Mouse (Mus musculus) intestine, postnatal 0 days (tissue): ENCODE measurements around the gene Gjb6. TPM values are rescaled to one million over a fixed set of nuclear protein-coding genes. Genes with fewer than 3 reads are reported as not detected.

ENCODE experiments used
- ATAC-seq: fragments of 200-750 bp; cut with Nextera tagmentation; 2 replicates; pipeline ENCODE4 v1.8.0; 2017; ENCODE audit warnings: mild to moderate bottlenecking, moderate TSS enrichment, moderate library complexity
- H3K27ac ChIP-seq: fragments of 300-500 bp; sonication (generic); 2 replicates; pipeline ENCODE4 v1.5.1; 2014; ENCODE audit warnings: mild to moderate bottlenecking, low read depth, low read length, moderate library complexity
- H3K27me3 ChIP-seq: fragments of 300-500 bp; sonication (generic); replicated peaks from 2 replicates; pipeline ENCODE4 v1.6.1; 2014; ENCODE audit warnings: low read length, mixed read lengths; ENCODE audit not compliant: control insufficient read depth, insufficient read depth
- H3K36me3 ChIP-seq: fragments of 300-500 bp; sonication (generic); 2 replicates; pipeline ENCODE4 v1.6.1; 2014; ENCODE audit warnings: mild to moderate bottlenecking, moderate library complexity; ENCODE audit not compliant: control insufficient read depth, insufficient read depth
- H3K4me1 ChIP-seq: fragments of 300-500 bp; sonication (generic); replicated peaks from 2 replicates; pipeline ENCODE4 v1.6.1; 2014; ENCODE audit warnings: antibody characterized with exemption, low read length, mixed read lengths; ENCODE audit not compliant: control insufficient read depth, insufficient read depth
- H3K4me2 ChIP-seq: fragments of 300-500 bp; sonication (generic); replicated peaks from 2 replicates; pipeline ENCODE4 v1.6.1; 2014; ENCODE audit warnings: low read depth, mild to moderate bottlenecking, moderate library complexity
- H3K4me3 ChIP-seq: fragments of 300-500 bp; sonication (generic); 2 replicates; pipeline ENCODE4 v1.5.1; 2014; ENCODE audit warnings: low read depth, low read length
- H3K9ac ChIP-seq: fragments of 300-500 bp; sonication (generic); 2 replicates; pipeline ENCODE4 v1.6.1; 2014; ENCODE audit warnings: mild to moderate bottlenecking, low read depth, low read length
- H3K9me3 ChIP-seq: fragments of 300-500 bp; sonication (generic); 2 replicates; pipeline ENCODE4 v1.6.1; 2016; ENCODE audit warnings: mixed run types; ENCODE audit not compliant: control insufficient read depth
- CTCF ChIP-seq: sonication (generic); IDR thresholded peaks from 2 replicates; pipeline ENCODE4 v1.5.1; 2016; ENCODE audit warnings: low read depth, mild to moderate bottlenecking, control low read depth, antibody characterized with exemption, moderate library complexity
- WGBS: fragments of 180-500 bp; shearing (Covaris S2); extraction: QIAGEN DNeasy Blood & Tissue Kit; methylation state at CpG from one replicate; pipeline ENCODE4 v1.1.7; 2014; 5-methylcytosine and 5-hydroxymethylcytosine counted together
- polyA plus RNA-seq: library from polyadenylated mRNA; unstranded; fragments of >200 nt; fragmentation: Nextera tagmentation; extraction: Ambion mirVana; gene quantifications from 2 replicates; pipeline ENCODE4 v1.2.1, GENCODE M21; 2015

The Gjb6 gene
- polyA plus RNA-seq, 1 experiment from 2014 or later, result 0.63 TPM

- ATAC-seq, result no peak
- Histone ChIP-seq H3K4me3 (no peak overlapping the region), H3K27ac (no peak overlapping the region), H3K9me3 (no peaks in the 10 kb centered on the region), H3K9ac (no peak overlapping the region), H3K4me1 (no peaks in the 10 kb centered on the region), H3K27me3 (no peaks in the 10 kb centered on the region), H3K4me2 (no peak overlapping the region), H3K36me3 (no peaks in the 10 kb centered on the region; the same call in 1 of the 2 replicates)
- 69% methylated on average over 4 of the region's 4 CpGs for WGBS
- TF ChIP-seq CTCF, result no peak
These were observed 37.6 kb downstream of the Gjb6 start for GRCm38 (mm10) chr14:57095855-57096254.

- Histone ChIP-seq H3K4me3 (no peak overlapping the region), H3K9ac (no peak overlapping the region), H3K4me1 (no peaks in the 10 kb centered on the region), H3K4me2 (no peak overlapping the region), H3K27me3 (no peaks in the 10 kb centered on the region), H3K27ac (no peak overlapping the region), H3K36me3 (no peaks in the 10 kb centered on the region), H3K9me3 (no peaks in the 10 kb centered on the region)
- ATAC-seq, result no peak
- 8% methylated on average over 8 of the region's 8 CpGs for WGBS
- peak; percentile 80 for TF ChIP-seq CTCF
These were observed 40.4 kb downstream of the Gjb6 start for GRCm38 (mm10) chr14:57093029-57093428.

- no peaks in the 10 kb centered on the region for H3K27me3 ChIP-seq
- H3K4me3 ChIP-seq, result no peak overlapping the region
- TF ChIP-seq CTCF, result no peak
- H3K36me3 ChIP-seq, result no peaks in the 10 kb centered on the region
- H3K27ac ChIP-seq, result peak overlapping the region; percentile 83
- no peak overlapping the region for H3K4me2 ChIP-seq
- no peaks in the 10 kb centered on the region for H3K9me3 ChIP-seq
- WGBS, result 24% methylated on average over 2 of the region's 2 CpGs
- H3K9ac ChIP-seq, result no peak overlapping the region
- ATAC-seq, result no peak
- H3K4me1 ChIP-seq, result no peaks in the 10 kb centered on the region
These were observed 43.4 kb downstream of the Gjb6 start for GRCm38 (mm10) chr14:57090001-57090400.

GRCm38 (mm10) chr14:57089107-57089506 is 44.3 kb downstream of the Gjb6 start:
- Histone ChIP-seq H3K27ac (peak overlapping the region; percentile 83), H3K4me2 (no peak overlapping the region), H3K4me3 (no peak overlapping the region), H3K27me3 (no peaks in the 10 kb centered on the region), H3K36me3 (no peaks in the 10 kb centered on the region), H3K9ac (no peak overlapping the region), H3K9me3 (no peaks in the 10 kb centered on the region), H3K4me1 (peaks cover 3% of the 10 kb centered on the region; the same call in 1 of the 2 replicates)
- 51% methylated on average over 7 of the region's 7 CpGs for WGBS
- peak; percentile 90 for ATAC-seq
- no peak for TF ChIP-seq CTCF

GRCm38 (mm10) chr14:57084180-57084668 is 49.2 kb downstream of the Gjb6 start:
- 0 out of 2 replicates have a peak overlapping the region, but pooled peaks have one; percentile 0 for H3K9ac ChIP-seq
- 13% methylated on average over 11 of the region's 11 CpGs for WGBS

GRCm38 (mm10) chr14:57082863-57083262 is 50.5 kb downstream of the Gjb6 start:
- no peak overlapping the region for H3K27ac ChIP-seq
- no peaks in the 10 kb centered on the region for H3K9me3 ChIP-seq
- H3K9ac ChIP-seq, result no peak overlapping the region
- no peak overlapping the region for H3K4me3 ChIP-seq
- H3K4me1 ChIP-seq, result peaks cover 3% of the 10 kb centered on the region; the same call in 1 of the 2 replicates
- WGBS, result 95% methylated on average over 1 of the region's 1 CpGs
- no peak for TF ChIP-seq CTCF
- H3K36me3 ChIP-seq, result no peaks in the 10 kb centered on the region
- ATAC-seq, result no peak
- H3K4me2 ChIP-seq, result no peak overlapping the region
- no peaks in the 10 kb centered on the region for H3K27me3 ChIP-seq

More at GRCm38 (mm10) chr14:57084180-57084668, 49.2 kb downstream of the Gjb6 start:
- H3K4me3 ChIP-seq, result no peak overlapping the region
- peak overlapping the region; percentile 63 for H3K27ac ChIP-seq
- ATAC-seq, result peak; percentile 61
- H3K4me2 ChIP-seq, result no peak overlapping the region; the same call in 1 of the 2 replicates
- no peaks in the 10 kb centered on the region for H3K36me3 ChIP-seq
- TF ChIP-seq CTCF, result no peak
- peaks cover 3% of the 10 kb centered on the region; the same call in 1 of the 2 replicates for H3K4me1 ChIP-seq
- H3K9me3 ChIP-seq, result no peaks in the 10 kb centered on the region
- H3K27me3 ChIP-seq, result no peaks in the 10 kb centered on the region
